Mouse (Mus musculus) hematopoietic multipotent progenitor cell, adult 10-12 weeks (in vitro differentiated cells): Measurements from ENCODE around the gene Tm9sf4. TPM values are rescaled to one million over a fixed set of nuclear protein-coding genes. Genes with fewer than 3 reads are reported as not detected.

Experiments
- polyA plus RNA-seq: library from polyadenylated mRNA; stranded (reverse); fragments of >175 nt; gene quantifications from 2 replicates; pipeline ENCODE4 v1.2.3, GENCODE M21; 2012; ENCODE audit warnings: low replicate concordance

The Tm9sf4 gene
- 5.2 and 34.9 TPM in 2 replicates for polyA plus RNA-seq

DNA sequence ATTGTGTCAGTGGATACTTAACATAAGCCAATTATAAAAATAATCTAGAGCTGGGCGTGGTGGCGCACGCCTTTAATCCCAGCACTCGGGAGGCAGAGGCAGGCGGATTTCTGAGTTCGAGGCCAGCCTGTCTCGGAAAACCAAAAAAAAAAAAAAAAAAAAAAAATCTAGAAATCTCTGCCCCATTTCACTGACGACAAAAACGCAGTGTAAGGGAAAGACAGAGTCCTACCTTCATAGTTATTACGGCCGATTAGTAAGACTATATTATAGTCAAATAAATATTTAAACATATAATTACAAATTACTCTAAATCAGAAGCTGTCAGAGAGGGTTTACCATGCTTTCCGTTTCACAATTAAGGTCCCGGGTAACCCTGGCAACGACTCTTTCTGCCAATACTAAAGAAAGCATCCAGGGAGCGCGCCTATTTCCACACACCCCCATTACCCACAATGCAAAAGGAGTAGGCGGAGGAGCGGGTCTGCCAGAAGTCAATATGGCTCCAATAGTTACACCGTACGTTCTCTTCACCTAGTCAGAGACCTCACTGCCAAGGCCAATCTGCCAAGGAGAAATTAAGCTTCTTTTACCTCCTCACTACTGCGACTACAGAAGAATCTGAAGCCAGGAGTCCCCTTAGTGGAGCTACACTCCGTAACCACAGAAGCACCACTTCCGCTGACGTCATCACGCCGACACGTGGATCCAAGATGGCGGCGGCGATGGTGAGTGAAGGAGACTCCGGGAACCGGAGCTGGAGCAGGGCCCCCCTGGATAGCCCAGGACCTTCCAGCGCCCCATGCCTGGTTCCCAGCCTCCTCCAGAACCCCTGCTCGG is at the start of gene Tm9sf4:
TSS of gene Tm9sf4 (plus strand) at position 460 of the 840 bp plus-strand sequence.

DNA sequence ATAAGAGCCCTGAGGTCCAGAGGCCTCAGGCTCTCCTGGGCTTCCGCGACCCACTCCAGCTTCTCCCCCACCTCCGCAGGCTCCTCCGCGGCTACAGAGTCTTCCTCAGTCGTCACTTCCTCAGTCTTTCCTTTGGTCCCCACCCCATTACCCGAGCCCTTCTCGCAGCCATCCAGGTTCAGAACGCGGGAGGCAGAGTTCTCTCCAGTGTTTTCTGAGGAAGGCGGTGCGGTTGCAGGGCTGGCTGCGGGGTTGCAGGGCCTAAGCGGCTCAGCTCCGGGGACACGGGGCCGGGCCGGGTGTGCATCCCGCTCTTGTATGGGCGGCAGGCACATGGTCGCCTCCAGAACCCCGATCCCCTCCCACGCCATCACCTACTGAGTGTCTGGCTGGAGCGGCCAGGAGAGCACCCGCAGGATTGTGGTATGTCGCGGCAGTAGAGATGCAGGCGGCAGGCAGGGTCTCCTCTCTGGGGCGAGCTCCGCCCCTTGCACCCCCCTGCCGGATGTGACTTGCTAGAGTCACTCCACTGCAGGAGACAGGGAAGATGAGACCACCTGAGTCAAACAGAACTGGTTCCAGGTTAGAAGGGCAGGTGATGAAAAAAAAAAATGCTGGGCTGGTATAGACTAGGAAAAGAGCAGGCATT is 64.0 kb downstream of the Tm9sf4 start, which contains the start of gene Tspyl3:
TSS of gene Tspyl3 (minus strand) at position 496 of the 649 bp plus-strand sequence.

DNA sequence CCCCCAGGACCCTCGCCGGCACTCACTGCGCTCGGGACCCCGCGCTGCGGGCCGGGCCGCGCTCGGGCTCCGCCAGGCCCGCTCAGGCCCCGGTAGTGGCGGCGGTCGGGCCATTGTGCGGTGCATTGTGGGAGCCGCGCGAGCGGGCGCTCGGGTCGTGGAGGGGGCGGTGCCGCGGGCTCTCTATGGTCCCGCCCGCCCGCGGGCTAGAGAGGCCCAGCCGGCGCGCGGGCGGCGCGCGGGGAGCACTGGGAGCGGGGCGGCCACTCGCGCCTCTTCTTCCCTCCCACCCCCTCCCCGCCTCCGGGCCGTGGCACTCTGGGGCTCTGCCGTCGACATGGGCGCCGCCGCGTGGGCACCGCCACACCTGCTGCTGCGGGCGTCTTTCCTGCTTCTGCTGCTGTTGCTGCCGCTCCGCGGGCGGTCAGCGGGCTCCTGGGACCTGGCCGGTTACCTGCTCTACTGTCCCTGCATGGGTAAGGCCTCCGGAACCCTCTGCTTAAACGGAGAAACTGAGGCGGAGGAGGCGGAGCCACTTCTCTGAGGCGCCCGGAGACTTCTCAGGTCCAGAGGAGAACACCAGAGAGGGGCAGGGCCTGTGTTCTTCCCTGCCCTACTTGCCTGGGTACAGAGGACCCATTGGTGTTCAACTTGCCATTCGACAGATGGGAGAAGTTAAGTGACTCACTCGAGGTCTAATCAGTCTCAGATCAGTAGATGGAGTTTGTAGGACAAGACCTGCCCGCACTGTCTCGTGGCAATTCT is 80.3 kb downstream of the Tm9sf4 start, which contains the start of the genes Plagl2 and Pofut1:
TSS of gene Plagl2 (minus strand) at position 177 of the 765 bp plus-strand sequence.
TSS of gene Pofut1 (plus strand) at position 284 of the 765 bp plus-strand sequence.

Other genes starting within 250 kb of the Tm9sf4 start
- gene Mylk2, start 250.0 kb upstream of the Tm9sf4 start, polyA plus RNA-seq, result not detected in 2 replicates
- gene Foxs1, start 228.1 kb upstream of the Tm9sf4 start, polyA plus RNA-seq, result 0.41 and 1.3 TPM in 2 replicates
- 0.03 TPM in 1 of 2 replicates, not detected in the other for gene Dusp15, start 209.6 kb upstream of the Tm9sf4 start, polyA plus RNA-seq
- not detected in 2 replicates for gene Ttll9, start 198.8 kb upstream of the Tm9sf4 start, polyA plus RNA-seq
- gene Pdrg1, start 145.9 kb upstream of the Tm9sf4 start, polyA plus RNA-seq, result 32.6 and 41.6 TPM in 2 replicates
- not detected in 2 replicates for gene Xkr7, start 129.5 kb upstream of the Tm9sf4 start, polyA plus RNA-seq
- gene Ccm2l, start 95.3 kb upstream of the Tm9sf4 start, polyA plus RNA-seq, result 0.70 TPM in 1 of 2 replicates, not detected in the other
- 47.9 and 76.5 TPM in 2 replicates for gene Hck, start 52.8 kb upstream of the Tm9sf4 start, polyA plus RNA-seq
- gene Tspyl3, start 64.1 kb downstream of the Tm9sf4 start, polyA plus RNA-seq, result 10.6 and 19.3 TPM in 2 replicates
- 13.3 and 17.5 TPM in 2 replicates for gene Plagl2, start 80.1 kb downstream of the Tm9sf4 start, polyA plus RNA-seq
- 8.9 and 9.6 TPM in 2 replicates for gene Pofut1, start 80.2 kb downstream of the Tm9sf4 start, polyA plus RNA-seq
- 3.9 and 4.8 TPM in 2 replicates for gene Kif3b, start 130.1 kb downstream of the Tm9sf4 start, polyA plus RNA-seq
- 12.8 and 23.1 TPM in 2 replicates for gene Asxl1, start 184.5 kb downstream of the Tm9sf4 start, polyA plus RNA-seq